Mouse (Mus musculus) lung, postnatal 0 days (tissue): ENCODE results near the gene D3Ertd751e.

Experiments used
- CTCF ChIP-seq: IDR thresholded peaks from 2 replicates; pipeline ENCODE4 v1.5.1; 2016; ENCODE audit warnings: antibody characterized with exemption, mild to moderate bottlenecking
- EP300 ChIP-seq: IDR thresholded peaks from 2 replicates; pipeline ENCODE4 v1.6.1; 2016; ENCODE audit warnings: antibody characterized with exemption, mild to moderate bottlenecking, control low read depth

DNA sequence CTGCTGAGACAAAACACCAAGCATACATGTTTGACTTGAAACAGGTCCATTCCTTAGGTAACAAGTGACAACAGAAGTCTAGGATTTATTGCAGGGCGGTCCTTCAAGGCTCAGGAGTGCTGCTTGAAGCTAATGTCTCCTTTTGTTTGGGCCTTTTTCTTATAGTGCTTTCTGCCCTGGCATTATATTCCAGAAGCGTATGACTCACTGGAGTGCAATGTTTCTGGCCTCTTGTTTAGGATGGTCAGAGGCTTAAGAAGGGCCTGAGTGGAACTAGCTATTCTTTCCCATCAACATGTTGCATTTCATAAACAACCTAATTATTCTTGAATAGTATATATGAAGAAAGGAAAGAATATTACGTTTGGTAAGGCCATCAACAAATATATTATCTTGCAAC is 19.7 kb downstream of the D3Ertd751e start:
- no peak for TF ChIP-seq CTCF
- no peak for TF ChIP-seq EP300
